8 mouse cellular contexts compared by ENCODE assay signal in genomic region chr10:99106703-99107631, GRCm38 (mm10). TPM values are rescaled to one million over a fixed set of nuclear protein-coding genes. Genes with fewer than 3 reads are reported as not detected.
A peak's percentile ranks its signal among the peaks of the same experiment; 100 is the strongest.
DNase-seq lines count a peak whose midpoint lies in the region; ATAC-seq and TF ChIP-seq lines count a peak whose summit lies in the region.

Gene Poc1b (plus strand): TSS chr10:99107036.

- ATAC-seq in G1E (ENCODE audit: extremely low read depth, insufficient number of reproducible peaks, low FRiP score, poor library complexity, severe bottlenecking): peak; percentile 71
- peak; percentile 96 for ATAC-seq in forebrain, embryonic 14.5 days
- peak; percentile 93 for ATAC-seq in lung, embryonic 15.5 days (ENCODE audit: borderline replicate concordance, extremely low read depth, low FRiP score, low TSS enrichment)

- peak; percentile 72 for DNase-seq in G1E (ENCODE audit: low spot score)
- DNase-seq in cerebellum, adult 11 months: peak; percentile 82
- peak; percentile 95 for DNase-seq in forebrain, embryonic 14.5 days (ENCODE audit: low spot score)
- DNase-seq in heart, postnatal 25 days (ENCODE audit: low spot score): peak; percentile 72
- peak; percentile 71 to 78 for DNase-seq in layer of hippocampus, adult 2 months (ENCODE audit: low spot score in 2 of 2)
- peak; percentile 71 for DNase-seq in ovary, adult 18-20 months (ENCODE audit: low spot score)
- DNase-seq in thymus, adult 2 months: peak; percentile 78

- peaks cover 6% of the 10 kb centered on the region for H3K9me3 ChIP-seq in G1E (replicated peaks)
- no peaks in the 10 kb centered on the region for H3K9me3 ChIP-seq in forebrain, embryonic 14.5 days (replicated peaks; ENCODE audit: control insufficient read depth, low read length)
- no peaks in the 10 kb centered on the region for H3K9me3 ChIP-seq in lung, embryonic 15.5 days

- intact Hi-C loops in heart, postnatal 25 days (cut with DNase I): loop anchor here (2.0 to 5.0 kb wide), 4 partner anchors 45 to 1380 kb away; partner anchors contain the start of genes Atp2b1, Cep290 and Tmtc3

- TF ChIP-seq POLR2A in thymus, adult 2 months (IDR thresholded peaks at IDR 0.05; ENCODE audit: control insufficient read depth, extremely low read depth, insufficient read depth, low read length, poor library complexity): 0 out of 2 replicates have a peak, but pooled peaks have one; percentile 53

- peak within 1 kb of the TSS; percentile 85 for H3K9ac ChIP-seq in forebrain, embryonic 14.5 days (ENCODE audit: low read length)
- peak within 1 kb of the TSS; percentile 85 for H3K9ac ChIP-seq in lung, embryonic 15.5 days

- H3K27me3 ChIP-seq in G1E (ENCODE audit: insufficient read depth, low read length): no peaks in the 10 kb centered on the region
- no peaks in the 10 kb centered on the region for H3K27me3 ChIP-seq in forebrain, embryonic 14.5 days (replicated peaks; ENCODE audit: control insufficient read depth, insufficient read depth, low read length)
- H3K27me3 ChIP-seq in lung, embryonic 15.5 days: no peaks in the 10 kb centered on the region
- H3K27me3 ChIP-seq in thymus, adult 2 months (ENCODE audit: control insufficient read depth, insufficient read depth, low read length): no peaks in the 10 kb centered on the region

- peak within 1 kb of the TSS; percentile 89 for H3K27ac ChIP-seq in forebrain, embryonic 14.5 days (ENCODE audit: low read depth, low read length)
- peak within 1 kb of the TSS; percentile 97 for H3K27ac ChIP-seq in layer of hippocampus, adult 2 months
- peak within 1 kb of the TSS; percentile 84 for H3K27ac ChIP-seq in lung, embryonic 15.5 days
- peak within 1 kb of the TSS; percentile 69 for H3K27ac ChIP-seq in thymus, adult 2 months (ENCODE audit: control insufficient read depth, insufficient read depth, low read length)

- WGBS in forebrain, embryonic 14.5 days: under 1% methylated on average over 99 of the region's 106 CpGs
- WGBS in lung, embryonic 15.5 days: under 1% methylated on average over 93 of the region's 106 CpGs
- under 1% methylated on average over 105 of the region's 106 CpGs for WGBS in thymus, adult 2 months

- H3K4me1 ChIP-seq in G1E (ENCODE audit: insufficient read depth, low read depth, low read length): peaks cover 28% of the 10 kb centered on the region
- H3K4me1 ChIP-seq in forebrain, embryonic 14.5 days (ENCODE audit: control insufficient read depth, insufficient read depth, low read length): peaks cover 8% of the 10 kb centered on the region
- H3K4me1 ChIP-seq in lung, embryonic 15.5 days: peaks cover 21% of the 10 kb centered on the region
- H3K4me1 ChIP-seq in thymus, adult 2 months (replicated peaks; ENCODE audit: control insufficient read depth, insufficient read depth, low read length): peaks cover 18% of the 10 kb centered on the region

- H3K4me2 ChIP-seq in forebrain, embryonic 14.5 days (ENCODE audit: low read length): peak within 1 kb of the TSS; percentile 88
- peak within 1 kb of the TSS; percentile 94 for H3K4me2 ChIP-seq in lung, embryonic 15.5 days

- no peak for TF ChIP-seq CTCF in G1E (IDR thresholded peaks at IDR 0.05; ENCODE audit: low read depth, low read length)
- TF ChIP-seq CTCF in layer of hippocampus, adult 2 months (conservative IDR thresholded peaks at IDR 0.05): no peak
- TF ChIP-seq CTCF in thymus, adult 2 months (IDR thresholded peaks at IDR 0.05; ENCODE audit: borderline replicate concordance, control insufficient read depth, extremely low read depth, insufficient read depth, low read length, poor library complexity): peak; percentile 14; the same call in 1 of the 2 replicates

- H3K36me3 ChIP-seq in G1E (replicated peaks): peaks cover 28% of the 10 kb centered on the region
- H3K36me3 ChIP-seq in forebrain, embryonic 14.5 days (ENCODE audit: control insufficient read depth, insufficient read depth, low read length): peaks cover 20% of the 10 kb centered on the region
- H3K36me3 ChIP-seq in lung, embryonic 15.5 days: peaks cover 31% of the 10 kb centered on the region
- H3K36me3 ChIP-seq in thymus, adult 2 months (ENCODE audit: control insufficient read depth, insufficient read depth, low read length): no peaks in the 10 kb centered on the region

- peak within 1 kb of the TSS; percentile 90 for H3K4me3 ChIP-seq in G1E (ENCODE audit: low read depth, low read length)
- H3K4me3 ChIP-seq in forebrain, embryonic 14.5 days (ENCODE audit: low read depth, low read length): peak within 1 kb of the TSS; percentile 81
- H3K4me3 ChIP-seq in layer of hippocampus, adult 2 months: peak within 1 kb of the TSS; percentile 95
- peak within 1 kb of the TSS; percentile 88 for H3K4me3 ChIP-seq in lung, embryonic 15.5 days
- peak within 1 kb of the TSS; percentile 97 for H3K4me3 ChIP-seq in thymus, adult 2 months (ENCODE audit: control insufficient read depth, insufficient read depth, low read length)

RNA-seq across cellular contexts. Expression of gene Poc1b, which starts in this region (rescaled TPM):
- 53.0 and 54.0 TPM in 2 replicates for total RNA-seq in G1E (2014; fragmentation: Nextera tagmentation)
- 3.0 and 5.6 TPM in 2 replicates for total RNA-seq in G1E (2017)
- polyA plus RNA-seq in G1E (2012): 17.4 and 20.7 TPM in 2 replicates
- polyA plus RNA-seq in forebrain, embryonic 14.5 days (2014; fragmentation: Nextera tagmentation; extraction: Ambion mirVana): 20.4 and 20.8 TPM in 2 replicates
- total RNA-seq in heart, postnatal 25 days (2021): 1 to 10 TPM; 5.3 to 6.4 TPM
- 1 to 10 TPM; 6.0 to 6.1 TPM for total RNA-seq in layer of hippocampus, adult 2 months (2021)
- 19.1 and 19.5 TPM in 2 replicates for polyA plus RNA-seq in lung, embryonic 15.5 days (2015; fragmentation: Nextera tagmentation; extraction: Ambion mirVana)
- 11.0 and 11.4 TPM in 2 replicates for polyA plus RNA-seq in thymus, adult 2 months (2012; rRNA removed)

Comparison
In these comparisons a context has a peak if more than half of its experiments do, and no peak if none do; other contexts are left out.
1. Peak in every context shown above with its lines: DNase-seq, ATAC-seq, H3K4me3 ChIP-seq and H3K27ac ChIP-seq.